Mouse (Mus musculus): ENCODE data around the gene Fancm.
"Not testable (repeated sequence)": the region's sequence is repeated elsewhere in the genome, so short reads cannot be mapped to it uniquely, and the experiment has no call there.

Gene Fancm

DNA sequence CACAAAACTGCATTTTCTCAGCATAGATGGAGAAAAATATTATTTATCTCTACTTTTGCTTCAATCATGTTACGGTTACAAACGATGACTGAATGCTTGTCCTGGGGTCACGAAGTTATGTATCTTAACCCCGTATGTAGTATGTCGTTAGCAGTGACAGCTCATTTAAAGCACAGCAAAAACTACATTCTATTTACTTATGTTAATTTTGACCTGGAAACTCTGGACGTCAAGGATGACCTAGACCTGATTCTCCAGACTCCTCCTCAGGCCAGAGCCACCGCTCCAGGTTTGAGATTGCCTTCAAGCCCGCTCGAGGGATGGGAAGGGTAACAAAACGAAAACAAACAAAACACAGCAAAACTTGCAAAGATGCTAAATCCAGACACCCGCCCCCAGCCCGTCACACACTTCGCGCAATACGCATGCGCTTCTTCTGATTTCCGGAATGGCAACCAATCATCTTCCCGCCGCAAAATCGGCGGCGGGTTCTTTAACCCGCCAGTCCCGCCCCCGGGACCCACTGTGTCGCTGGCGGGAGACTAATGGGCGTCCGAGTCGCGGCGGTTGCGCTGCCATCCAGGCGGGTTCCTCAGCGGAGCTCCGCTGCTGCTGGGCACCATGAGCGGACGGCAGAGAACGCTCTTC, at the start of gene Fancm:
Gene Fancm (plus strand): TSS at position 519 of the 648 bp plus-strand sequence.
- DNase-seq: peak; percentile 92 to 94

DNA sequence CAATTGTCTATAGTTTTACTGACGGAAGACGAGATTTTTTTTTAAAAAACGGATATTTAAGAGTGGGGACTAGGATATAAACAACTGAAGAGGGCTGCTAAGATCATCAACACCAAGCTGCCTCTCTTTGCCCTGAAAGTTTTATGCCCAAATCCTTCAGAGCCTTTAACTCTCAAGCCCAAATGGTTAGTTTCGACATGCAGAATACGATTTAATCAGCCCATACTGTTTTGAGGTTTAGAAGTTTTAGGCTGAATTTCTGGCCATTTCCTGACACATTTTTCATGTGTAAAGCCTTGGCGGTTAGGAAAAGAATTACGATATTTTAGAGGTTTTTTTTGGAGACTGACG, 39.6 kb upstream of the Fancm start:
- DNase-seq: no peak

DNA sequence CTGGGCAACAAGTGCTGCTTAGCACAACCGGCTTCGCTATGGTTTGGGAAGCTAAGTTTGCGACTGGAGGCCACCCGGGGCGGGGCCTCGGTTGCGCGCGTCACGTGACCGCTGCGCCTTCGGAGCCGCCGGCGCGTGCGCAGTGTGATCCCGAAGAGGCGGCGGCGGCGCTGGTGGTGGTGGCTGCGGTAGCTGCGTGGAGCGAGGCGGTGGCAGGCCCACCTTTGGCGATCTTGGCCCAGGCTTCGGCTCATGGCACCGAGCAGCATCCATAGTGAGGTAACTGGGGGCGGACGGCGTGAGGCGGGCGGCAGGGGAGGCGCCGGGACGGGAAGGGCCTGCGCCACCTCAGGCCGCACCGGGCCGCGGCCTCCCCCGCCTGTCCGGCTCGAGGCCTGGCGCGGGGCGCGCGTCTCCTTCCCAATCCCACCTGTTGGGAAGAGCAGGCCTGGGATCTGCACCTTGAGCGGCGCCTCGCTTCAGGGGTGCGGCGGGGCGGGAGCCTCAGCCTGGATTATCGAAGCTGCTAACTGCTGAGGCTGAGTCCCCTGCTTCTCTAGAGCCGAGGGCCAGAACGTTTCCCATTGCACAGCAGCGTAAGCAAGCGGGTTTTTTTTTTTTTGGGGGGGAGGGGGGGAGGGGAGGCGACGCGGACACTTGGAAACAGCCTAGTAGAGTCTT, 39.1 kb upstream of the Fancm start, which contains the start of gene Prpf39:
Gene Prpf39 (plus strand): TSS at position 144 of the 681 bp plus-strand sequence.
- peak; percentile 96 for DNase-seq

DNA sequence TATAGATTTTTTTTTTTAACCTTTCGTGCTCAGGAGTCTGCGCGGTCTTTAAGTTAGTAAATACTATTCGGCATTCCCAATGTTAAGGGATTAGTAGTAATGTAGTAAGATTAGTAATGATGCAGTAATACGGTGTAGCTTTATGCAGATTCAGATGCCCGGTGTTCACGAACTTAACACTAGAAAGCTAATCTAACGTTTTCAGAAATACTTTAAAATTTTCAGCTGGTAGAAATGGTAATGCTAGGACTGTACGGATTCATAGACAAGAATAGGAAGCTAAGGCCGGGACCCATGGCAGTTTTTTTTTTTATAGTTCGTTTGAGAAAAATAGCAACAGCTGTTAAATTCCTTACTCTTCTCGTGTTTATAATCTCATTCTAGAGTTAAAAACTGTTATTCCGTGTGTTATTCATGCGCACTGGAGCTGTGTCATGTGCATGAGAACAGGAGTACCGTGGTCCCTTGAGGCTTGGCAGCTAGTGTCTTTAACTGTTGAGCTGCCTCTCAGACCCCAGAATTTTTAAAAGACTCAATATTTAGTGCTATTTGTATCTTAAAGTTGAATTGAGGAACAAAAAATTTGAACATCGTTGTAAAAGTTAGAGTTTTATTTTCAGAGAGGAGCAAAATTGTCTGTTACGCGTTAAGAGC, 38.4 kb upstream of the Fancm start:
- DNase-seq: peak; percentile 27 to 31

DNA sequence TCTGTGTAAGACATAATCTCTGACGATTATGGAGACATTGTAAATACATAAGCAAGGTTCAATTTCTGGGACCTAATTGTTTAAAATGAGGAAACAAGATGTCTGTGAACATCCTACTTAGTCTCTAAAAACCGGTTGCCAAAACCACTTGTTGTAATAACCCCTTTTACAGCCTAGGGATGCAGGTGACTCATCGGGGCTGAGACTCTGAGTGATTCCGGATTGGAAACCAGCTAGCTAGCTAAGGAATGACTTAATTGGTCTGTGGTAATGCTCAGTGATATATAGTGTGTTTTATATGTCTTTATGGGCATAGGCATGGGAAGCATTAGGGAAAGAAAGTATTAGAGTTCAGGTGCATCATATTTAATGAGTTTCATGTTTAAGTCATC, 37.9 kb upstream of the Fancm start:
- DNase-seq: no peak

DNA sequence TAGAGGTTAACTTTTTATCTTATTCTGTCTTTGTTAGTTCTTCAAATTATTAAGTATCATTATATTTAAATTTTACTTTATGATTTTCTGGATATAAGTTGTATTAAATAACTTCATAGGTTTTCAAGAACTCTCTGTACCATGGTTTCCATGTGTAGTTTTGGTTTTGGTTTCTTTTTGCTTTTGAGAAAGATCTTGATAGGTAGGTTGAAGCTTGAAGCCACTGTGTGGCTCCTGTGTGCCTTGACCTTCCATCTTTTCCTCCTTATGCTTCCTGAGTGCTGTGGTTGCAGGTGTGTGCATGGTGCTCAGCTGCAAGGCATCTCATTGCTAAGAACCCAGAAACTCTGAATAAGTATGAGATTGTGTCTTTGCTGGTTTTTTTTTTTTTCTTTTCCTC, 26.6 kb upstream of the Fancm start:
- no peak for DNase-seq

DNA sequence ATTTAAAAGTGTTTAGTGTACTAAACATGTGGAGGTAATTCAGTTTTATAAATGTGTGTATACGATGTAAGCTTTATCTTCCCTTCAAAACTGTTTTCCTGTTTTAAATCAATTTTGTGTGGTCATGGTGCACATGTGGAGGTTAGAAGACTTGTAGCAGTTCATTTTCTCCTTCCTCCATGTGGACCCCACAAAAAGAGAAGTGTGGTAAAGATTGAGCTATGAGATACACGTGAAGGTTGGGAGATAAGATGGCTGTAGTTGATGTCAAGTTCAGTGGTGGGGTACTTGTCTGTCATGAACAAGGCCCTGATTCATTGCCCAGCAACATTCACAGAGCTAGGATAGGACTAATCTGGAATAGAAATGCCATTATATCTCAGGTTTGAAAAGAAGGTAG, 17.2 kb upstream of the Fancm start:
- no peak for DNase-seq

DNA sequence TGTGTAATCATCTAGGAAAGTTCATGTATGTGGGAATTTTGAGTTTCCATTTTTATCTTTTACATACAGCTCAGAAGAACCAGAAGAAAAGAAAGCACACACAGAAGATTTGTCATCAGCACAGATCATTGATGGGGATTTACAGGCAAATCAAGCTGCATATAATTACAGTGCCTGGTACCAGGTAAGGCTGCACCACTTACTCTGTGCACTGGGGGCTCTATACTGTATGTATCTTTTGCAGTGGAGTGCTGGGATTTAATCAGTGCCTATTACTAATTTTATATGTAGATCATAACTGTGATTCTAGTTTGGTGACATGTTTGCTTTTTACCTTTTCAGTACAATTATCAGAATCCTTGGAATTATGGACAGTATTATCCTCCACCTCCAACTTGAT, 14.3 kb upstream of the Fancm start:
- DNase-seq: no peak

DNA sequence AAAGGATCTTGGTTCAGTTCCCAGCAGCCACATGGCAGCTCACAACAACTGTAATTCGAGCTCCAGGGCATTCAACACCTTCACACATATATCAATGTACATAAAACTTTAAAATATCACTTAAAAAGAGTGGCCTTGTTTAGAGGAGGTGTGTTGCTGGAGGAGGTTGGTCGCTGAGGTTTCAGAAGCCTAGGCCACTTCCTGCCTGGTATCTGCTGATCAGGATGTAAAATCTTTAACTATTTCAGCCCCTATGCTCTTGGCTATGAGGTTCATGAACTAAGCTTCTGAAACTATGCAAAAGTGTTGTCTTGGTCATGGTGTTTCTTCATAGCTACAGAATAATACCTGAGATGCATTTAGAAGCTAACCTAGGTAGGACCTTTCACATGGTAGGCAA, 10.2 kb upstream of the Fancm start:
- no peak for DNase-seq

DNA sequence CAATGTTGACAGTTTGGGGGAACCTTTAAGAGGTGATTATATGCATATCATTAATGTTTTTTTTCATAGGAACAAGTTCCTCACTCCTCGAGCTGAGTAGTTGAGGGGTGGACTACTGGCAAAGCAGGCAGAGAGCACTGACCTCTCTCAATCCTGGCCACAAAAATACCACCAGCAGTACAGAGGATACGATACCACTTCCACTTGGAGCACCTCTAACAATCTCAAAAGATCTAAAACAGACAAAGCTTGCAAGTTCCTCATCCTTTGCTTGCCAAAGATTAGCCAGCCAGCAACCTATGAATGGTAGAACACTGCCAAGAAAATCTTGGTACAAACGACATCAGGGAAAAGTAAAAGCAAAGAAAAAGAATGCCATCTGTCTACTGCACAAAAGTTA, 9.2 kb upstream of the Fancm start:
- no peak for DNase-seq

DNA sequence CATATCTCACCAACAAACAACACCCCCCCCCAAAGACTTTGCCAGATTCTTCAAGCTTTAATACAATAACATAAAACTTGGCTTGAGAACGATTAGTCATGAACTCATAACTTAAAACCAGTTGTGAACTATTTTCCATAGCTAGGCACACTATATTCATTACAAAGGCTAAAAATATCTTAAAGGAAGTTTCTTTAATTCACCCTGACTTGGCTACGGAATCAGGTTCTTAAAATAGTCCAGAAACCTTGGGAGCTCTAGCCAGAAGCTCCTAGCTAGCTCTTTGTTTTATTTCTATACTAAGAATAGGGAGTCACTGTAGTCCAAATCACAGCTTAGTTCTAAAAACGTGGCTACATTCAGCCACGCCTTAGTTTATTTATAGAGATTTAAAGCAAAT, 7.0 kb upstream of the Fancm start:
- no peak for DNase-seq

DNA sequence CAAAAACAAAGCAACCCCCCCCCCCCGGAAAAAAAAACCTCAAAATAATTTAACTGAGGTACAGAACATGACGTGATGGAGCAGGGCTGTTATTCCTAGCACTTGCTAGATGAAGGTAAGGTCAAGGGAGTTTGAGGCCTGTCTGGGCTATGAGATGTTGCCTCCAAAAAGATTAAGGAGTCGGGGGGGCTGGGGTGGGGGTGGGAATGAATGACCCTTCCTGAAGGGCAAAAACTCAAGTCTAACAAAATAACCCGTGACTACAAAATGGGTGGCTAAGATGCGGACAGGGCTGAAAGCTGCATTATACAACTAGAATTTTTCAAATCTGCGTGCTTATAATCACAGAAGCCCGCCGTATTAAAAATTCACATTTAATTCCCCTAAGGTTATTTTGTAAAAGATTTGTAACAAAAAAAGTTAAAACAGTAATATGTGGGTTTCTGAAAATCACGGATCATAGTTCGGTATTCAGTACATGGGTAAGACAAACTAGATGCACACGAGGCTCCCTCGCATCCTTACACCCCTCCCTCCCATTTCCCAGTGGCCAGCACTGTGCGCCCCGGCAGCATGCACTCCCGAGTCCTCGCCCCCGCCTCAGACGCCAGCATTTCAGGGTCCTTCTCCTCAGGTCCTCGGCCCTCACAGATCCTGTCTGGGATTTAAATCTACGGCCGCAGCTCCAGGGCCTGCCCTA, 2.3 kb upstream of the Fancm start:
- no peak for DNase-seq

DNA sequence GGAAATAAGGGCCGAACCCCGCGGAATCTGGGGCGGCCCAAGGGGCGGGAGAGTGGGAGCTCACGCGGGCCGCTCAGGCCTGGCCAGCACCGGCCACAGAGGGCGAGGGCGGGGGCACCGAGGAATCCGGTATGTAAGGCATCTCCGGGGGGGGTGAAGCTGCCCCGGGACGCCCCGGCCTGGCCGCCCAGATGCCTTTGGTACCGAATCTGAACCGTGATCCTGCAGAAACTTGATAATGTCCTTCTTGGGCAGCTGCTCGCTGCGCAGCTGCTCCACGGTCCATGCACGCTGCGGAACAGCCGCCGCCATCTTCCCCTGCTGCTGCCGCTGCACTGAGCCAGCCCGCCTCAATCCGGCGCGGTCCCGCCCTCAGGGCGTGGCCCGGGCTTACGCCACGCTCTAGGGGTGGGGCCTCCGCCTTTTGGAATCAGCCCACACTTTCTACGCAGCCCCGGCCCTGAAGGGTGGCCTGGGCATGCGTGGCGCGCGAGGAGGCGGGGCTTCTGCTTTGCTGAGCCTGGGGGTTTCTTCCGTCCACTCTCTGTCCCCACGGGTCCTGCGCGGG, 1.7 kb upstream of the Fancm start, which contains the start of gene Fkbp3:
Gene Fkbp3 (minus strand): TSS at position 397 of the 568 bp plus-strand sequence.
- DNase-seq: peak; percentile 98 to 99

DNA sequence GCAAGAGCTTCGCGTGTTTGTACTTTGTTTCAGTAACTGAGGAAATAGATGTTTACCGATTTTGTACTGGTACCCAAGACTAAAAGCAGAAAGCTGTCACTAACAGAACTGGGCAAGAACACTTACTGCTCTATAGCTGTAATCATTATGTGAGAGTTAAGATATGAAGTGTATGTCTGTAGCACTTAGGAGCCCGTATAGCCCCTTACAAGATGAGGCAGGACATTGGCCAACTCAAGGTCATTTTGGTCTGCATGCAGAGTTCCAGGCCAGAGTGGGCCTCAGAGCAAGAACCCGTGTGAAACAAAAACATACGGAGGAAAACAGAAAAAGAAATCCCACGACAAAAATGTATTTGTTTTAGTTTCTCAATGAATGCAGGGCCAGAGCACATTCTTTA, 752 bp upstream of the Fancm start:
- DNase-seq: peak in 1 of 2 experiments; percentile 7

DNA sequence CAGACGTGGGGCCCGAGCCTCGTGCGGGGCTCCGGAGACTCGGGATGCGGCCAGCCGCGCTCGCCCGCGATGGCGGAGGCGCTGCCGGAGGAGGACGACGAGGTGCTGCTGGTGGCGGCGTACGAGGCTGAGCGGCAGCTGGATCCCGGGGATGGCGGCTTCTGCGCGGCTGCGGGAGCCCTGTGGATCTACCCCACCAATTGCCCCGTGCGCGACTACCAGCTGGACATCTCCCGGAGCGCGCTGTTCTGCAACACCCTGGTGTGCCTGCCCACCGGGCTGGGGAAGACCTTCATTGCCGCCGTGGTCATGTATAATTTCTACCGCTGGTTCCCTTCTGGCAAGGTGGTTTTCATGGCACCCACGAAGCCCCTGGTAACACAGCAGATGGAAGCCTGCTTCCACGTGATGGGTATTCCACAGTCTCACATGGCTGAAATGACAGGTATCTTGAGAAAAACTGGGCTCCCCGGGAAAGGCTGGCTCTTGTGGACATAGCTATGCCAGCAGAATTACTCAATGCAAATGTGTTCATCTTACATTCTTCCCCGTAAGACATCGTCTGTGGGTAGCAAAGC, 419 bp downstream of the Fancm start:
- DNase-seq: no peak

DNA sequence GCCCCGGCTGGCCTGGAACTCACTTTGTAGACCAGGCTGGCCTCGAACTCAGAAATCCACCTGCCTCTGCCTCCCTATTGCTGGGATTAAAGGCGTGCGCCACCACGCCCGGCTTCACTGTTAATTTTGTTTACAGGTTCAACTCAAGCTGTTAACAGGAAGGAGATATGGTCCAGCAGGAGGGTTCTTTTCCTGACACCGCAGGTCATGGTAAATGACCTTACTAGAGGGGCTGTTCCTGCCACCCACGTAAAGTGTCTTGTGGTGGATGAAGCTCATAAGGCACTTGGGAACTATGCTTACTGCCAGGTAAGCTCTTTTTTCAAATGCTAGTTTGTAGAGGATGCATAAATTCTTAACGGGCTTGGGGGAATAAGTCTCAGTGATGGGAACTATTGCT, 1.5 kb downstream of the Fancm start:
- DNase-seq: no peak

DNA sequence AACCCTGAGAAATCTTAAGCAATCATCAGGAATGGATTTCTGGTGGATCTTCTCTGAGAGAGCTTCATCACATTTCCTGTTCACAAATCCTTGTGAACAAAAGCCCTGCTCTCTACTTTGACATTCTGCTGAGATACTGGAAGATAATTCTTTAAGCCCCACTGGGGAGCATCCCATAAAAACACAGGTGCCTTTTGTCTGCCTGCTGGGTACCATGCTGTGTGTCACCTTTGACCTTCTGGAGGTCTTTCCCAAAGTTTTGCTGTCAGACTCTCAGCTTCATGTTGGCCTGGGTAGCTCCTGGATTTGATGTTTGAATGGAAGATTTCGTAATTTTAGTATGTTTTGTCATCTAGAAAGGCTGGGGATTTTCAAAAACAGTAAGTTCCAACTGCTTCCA, 33.3 kb downstream of the Fancm start:
- no peak for DNase-seq

DNA sequence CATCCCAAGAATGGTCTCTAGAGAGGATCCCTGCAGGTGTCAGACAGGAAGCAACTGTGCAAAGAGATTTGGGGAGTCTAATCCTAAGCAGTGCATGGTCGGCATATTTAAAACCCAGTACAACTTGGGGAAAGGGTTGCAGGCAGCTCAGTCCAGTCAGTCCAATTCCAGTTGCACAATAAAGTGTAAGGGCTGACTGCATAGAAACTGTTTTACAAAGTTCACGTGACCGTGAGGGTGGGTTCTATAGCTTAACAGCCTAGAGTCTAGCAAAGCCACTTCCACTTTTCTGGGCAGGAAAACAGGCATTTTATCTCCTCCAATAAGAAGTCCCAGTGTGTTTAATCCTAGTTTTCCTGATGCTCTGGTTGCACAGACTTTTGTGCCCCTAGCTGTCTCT, 36.1 kb downstream of the Fancm start:
- DNase-seq: no peak

DNA sequence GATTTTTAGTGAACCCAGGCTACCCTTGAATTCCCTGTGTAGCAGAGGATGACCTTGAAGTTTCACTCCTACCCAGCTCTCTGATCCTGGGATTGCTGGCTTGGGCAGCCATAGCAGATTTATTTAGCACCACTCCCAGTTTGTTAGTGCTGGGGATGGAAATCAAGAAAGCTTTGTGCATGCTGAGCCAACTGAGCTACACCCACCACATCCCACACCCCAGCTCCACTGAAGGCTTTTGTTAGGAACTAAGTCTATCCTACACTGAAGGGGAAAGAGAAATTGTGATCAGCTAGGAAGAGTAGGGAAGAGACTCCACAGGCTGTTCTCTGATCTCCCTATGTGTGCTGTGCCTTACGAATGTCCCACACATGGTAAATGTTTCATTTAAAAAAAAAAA, 37.4 kb downstream of the Fancm start:
- no peak for DNase-seq

DNA sequence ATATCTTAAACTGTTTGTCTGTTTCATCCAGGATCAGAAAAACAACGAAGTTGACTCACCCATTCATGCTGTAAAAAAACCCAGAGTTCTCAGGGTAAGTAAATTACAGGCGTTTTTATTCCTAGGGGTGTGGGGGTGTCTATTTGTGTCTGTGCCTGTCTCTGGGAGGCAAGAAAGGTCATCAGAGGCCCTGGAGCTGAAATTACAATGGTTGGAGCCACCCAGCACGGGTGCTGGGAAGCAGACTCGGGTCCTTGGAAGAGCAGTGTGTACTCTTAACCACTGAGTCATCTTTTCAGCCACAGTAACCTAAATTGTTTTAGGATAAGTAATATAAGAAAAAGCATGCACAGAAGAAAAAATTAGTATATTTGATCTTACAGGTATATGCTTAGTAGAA, 38.5 kb downstream of the Fancm start:
- DNase-seq: no peak

DNA sequence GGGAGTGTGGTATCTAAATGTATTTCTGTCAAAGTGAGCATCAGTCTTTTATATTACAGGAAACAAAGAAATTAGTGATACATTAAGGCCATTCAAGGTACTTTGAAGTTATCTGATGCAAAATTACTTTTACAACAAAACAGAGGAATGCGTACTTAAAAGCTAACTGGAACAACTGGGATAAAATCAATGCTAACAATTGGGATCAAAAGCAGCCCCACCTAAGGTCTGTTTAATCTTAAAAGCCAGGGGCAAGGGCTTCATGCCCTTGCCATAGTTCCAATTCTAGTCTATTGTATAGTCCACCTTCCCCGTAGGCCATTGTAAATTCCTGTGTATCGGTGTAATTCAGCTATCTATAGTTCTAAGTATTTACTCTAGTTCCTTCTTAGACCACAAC, 39.6 kb downstream of the Fancm start:
- not testable (repeated sequence) for DNase-seq

DNA sequence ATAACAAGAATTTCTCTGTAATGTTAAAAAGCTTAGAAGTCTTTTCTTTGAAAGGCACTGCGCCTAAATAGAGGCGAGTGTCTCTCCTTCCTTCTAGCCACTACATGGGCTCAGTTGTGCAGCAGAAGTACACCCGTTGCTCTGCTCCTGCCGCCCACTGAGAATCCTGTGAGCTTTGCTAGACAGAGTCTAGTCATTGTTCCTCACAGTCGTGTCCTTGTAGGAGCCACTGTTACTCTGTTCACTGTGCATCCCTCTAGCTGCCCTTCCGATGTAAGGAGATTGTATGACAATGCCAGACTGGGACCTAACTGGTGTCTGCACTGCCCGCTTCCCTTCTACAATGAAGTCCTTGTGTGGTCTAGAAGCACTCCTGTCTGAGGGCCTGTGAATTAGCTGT, 43.6 kb downstream of the Fancm start:
- no peak for DNase-seq

DNA sequence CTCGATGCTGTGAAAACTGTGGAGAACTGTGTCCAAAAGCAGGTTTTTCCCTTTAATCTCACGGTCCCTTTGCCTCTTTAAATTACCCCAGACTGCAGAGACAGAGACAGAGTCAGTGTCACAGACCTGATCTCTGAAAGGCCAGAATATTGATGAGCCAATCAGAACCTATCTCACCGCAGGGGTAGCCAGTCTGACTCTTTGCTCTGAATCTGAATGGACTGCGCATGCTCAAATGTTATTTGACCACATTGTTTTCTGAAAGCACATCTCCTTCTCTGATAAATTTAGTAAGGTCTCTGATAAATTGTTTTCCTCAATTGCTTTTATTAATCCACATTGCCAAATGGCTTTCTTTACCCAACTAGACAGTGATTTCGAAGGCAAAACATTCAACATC, 44.0 kb downstream of the Fancm start:
- no peak for DNase-seq
